Mouse (Mus musculus): ENCODE measurements at regions not wholly inside any gene's neighbourhood (a gene's known extent, or its start where the extent isn't known, plus 50 kb on each side); places are given as distances from the start of the nearest gene placed in this dataset.

DNA sequence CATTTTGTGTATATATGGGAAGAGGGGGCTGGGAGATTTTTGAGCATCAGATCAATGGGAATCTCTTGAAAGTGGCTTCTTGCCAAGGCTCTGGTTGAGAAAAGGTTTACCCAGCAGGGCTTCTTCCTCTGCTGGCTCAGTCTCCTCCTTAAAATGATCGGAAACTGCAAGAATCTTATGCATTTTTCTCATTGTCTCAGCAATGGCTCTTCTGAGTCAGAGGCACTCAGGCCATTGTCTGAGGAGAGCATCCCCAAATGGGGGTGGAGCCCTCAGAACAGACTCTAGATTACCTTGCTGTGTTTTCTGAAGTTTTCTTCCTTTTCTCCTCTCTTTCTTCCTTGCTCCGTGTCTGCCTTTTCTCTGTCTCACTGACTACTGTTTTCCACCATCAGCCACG is 70.6 kb upstream of the Epha4 start:
- no peak for DNase-seq (ENCODE audit: low spot score in 2 of 2)

DNA sequence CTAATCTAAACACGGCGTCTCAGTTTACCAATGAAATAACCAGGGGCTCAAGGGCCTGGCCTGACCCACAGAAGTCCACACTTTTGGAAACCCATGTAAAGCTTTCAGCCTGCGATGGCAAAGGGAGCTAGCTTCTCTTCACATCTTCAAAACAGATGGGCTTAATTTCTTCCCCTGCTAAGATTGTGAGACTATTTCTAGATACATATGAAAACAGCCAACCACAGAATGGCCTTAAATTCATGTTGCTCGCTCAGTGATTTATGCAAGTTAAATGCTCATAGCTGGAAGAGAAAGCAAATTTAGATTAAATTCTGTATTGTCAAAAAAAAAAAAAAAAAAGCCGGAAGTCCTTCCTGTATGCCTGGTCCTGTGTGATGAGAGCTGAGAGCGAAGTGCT is 53.2 kb upstream of the Epha4 start:
- DNase-seq (ENCODE audit: low spot score in 2 of 2) = no peak

DNA sequence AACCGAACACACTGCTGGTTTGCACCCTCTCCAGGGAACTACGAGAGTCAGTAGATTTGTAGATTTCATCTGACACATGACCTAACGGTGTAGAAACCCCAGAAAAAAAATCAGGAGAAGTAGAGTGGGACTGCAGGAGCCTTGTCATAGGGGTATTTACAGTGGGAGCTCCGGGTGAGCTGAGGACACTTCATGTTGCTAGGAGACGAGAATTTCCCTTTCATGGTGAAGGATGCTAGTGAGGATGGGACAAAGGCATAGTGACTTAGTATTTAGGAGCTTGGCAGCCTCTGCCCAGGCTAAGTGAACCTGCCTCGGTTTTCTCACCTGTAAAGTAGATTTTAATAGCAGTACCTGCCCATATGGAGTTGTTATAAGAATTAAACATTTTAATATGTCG is 52.8 kb upstream of the Epha4 start:
- no peak for DNase-seq (ENCODE audit: low spot score in 2 of 2)
